Mouse (Mus musculus): ENCODE results near the gene Ick.

GRCm38 (mm10) chr9:78121985-78122384 is 13.0 kb downstream of the Ick start:
- TF ChIP-seq CHD2 (IDR thresholded peaks at IDR 0.05; ENCODE audit: low read depth, low read length) (no peak), ZNF384 (IDR thresholded peaks at IDR 0.05; ENCODE audit: low read depth, low read length) (no peak), MAFK (IDR thresholded peaks at IDR 0.05; ENCODE audit: insufficient read depth, low read depth, low read length) (no peak), HCFC1 (IDR thresholded peaks at IDR 0.05; ENCODE audit: borderline replicate concordance, insufficient read depth, low read length) (no peak), ZC3H11A (IDR thresholded peaks at IDR 0.05; ENCODE audit: borderline replicate concordance, low read depth, low read length) (no peak)
